Mouse (Mus musculus): ENCODE results near the gene Trip10. TPM values are rescaled to one million over a fixed set of nuclear protein-coding genes. Genes with fewer than 3 reads are reported as not detected.

The Trip10 gene
- polyA plus RNA-seq, 1 experiment from 2014 or later = 26.3 TPM

- ATAC-seq = no peak
- Histone ChIP-seq H3K9ac (ENCODE audit: low read depth, low read length) (no peak overlapping the region), H3K4me2 (replicated peaks; ENCODE audit: low read depth) (no peak overlapping the region), H3K4me3 (ENCODE audit: low read depth, low read length) (no peak overlapping the region), H3K27ac (ENCODE audit: low read depth, low read length) (no peak overlapping the region), H3K36me3 (ENCODE audit: control insufficient read depth, insufficient read depth) (no peaks in the 10 kb centered on the region), H3K27me3 (replicated peaks; ENCODE audit: control insufficient read depth, insufficient read depth, low read length) (no peaks in the 10 kb centered on the region), H3K9me3 (ENCODE audit: control insufficient read depth) (no peaks in the 10 kb centered on the region), H3K4me1 (replicated peaks; ENCODE audit: control insufficient read depth, insufficient read depth, low read length) (no peaks in the 10 kb centered on the region)
- TF ChIP-seq CTCF (IDR thresholded peaks at IDR 0.05; ENCODE audit: low read depth) = no peak
- 85% methylated on average over 5 of the region's 5 CpGs for WGBS
Observed at GRCm38 (mm10) chr17:57289252-57289651, 40.0 kb downstream of the Trip10 start.

- Histone ChIP-seq H3K4me3 (ENCODE audit: low read depth, low read length) (no peak overlapping the region), H3K27ac (ENCODE audit: low read depth, low read length) (no peak overlapping the region), H3K27me3 (replicated peaks; ENCODE audit: control insufficient read depth, insufficient read depth, low read length) (no peaks in the 10 kb centered on the region), H3K36me3 (ENCODE audit: control insufficient read depth, insufficient read depth) (no peaks in the 10 kb centered on the region), H3K4me2 (replicated peaks; ENCODE audit: low read depth) (no peak overlapping the region), H3K4me1 (replicated peaks; ENCODE audit: control insufficient read depth, insufficient read depth, low read length) (no peaks in the 10 kb centered on the region), H3K9ac (ENCODE audit: low read depth, low read length) (no peak overlapping the region), H3K9me3 (ENCODE audit: control insufficient read depth) (no peaks in the 10 kb centered on the region)
- no peak for TF ChIP-seq CTCF (IDR thresholded peaks at IDR 0.05; ENCODE audit: low read depth)
- ATAC-seq = no peak
- 80% methylated on average over 9 of the region's 9 CpGs for WGBS
Observed at GRCm38 (mm10) chr17:57290001-57290670, 40.9 kb downstream of the Trip10 start.

GRCm38 (mm10) chr17:57290671-57291055, 41.4 kb downstream of the Trip10 start:
- H3K36me3 ChIP-seq (ENCODE audit: control insufficient read depth, insufficient read depth) = no peaks in the 10 kb centered on the region
- TF ChIP-seq CTCF (IDR thresholded peaks at IDR 0.05; ENCODE audit: low read depth) = no peak
- no peak overlapping the region for H3K4me2 ChIP-seq (replicated peaks; ENCODE audit: low read depth)
- H3K9ac ChIP-seq (ENCODE audit: low read depth, low read length) = no peak overlapping the region
- 76% methylated on average over 7 of the region's 7 CpGs for WGBS
- no peak for ATAC-seq
- H3K9me3 ChIP-seq (ENCODE audit: control insufficient read depth) = no peaks in the 10 kb centered on the region
- no peaks in the 10 kb centered on the region for H3K27me3 ChIP-seq (replicated peaks; ENCODE audit: control insufficient read depth, insufficient read depth, low read length)
- no peaks in the 10 kb centered on the region for H3K4me1 ChIP-seq (replicated peaks; ENCODE audit: control insufficient read depth, insufficient read depth, low read length)
- no peak overlapping the region for H3K27ac ChIP-seq (ENCODE audit: low read depth, low read length)
- no peak overlapping the region for H3K4me3 ChIP-seq (ENCODE audit: low read depth, low read length)

- no peaks in the 10 kb centered on the region for H3K9me3 ChIP-seq (ENCODE audit: control insufficient read depth)
- no peaks in the 10 kb centered on the region for H3K27me3 ChIP-seq (replicated peaks; ENCODE audit: control insufficient read depth, insufficient read depth, low read length)
- H3K27ac ChIP-seq (ENCODE audit: low read depth, low read length) = no peak overlapping the region
- ATAC-seq = no peak
- H3K9ac ChIP-seq (ENCODE audit: low read depth, low read length) = no peak overlapping the region
- TF ChIP-seq CTCF (IDR thresholded peaks at IDR 0.05; ENCODE audit: low read depth) = no peak
- no peaks in the 10 kb centered on the region for H3K4me1 ChIP-seq (replicated peaks; ENCODE audit: control insufficient read depth, insufficient read depth, low read length)
- no peak overlapping the region for H3K4me3 ChIP-seq (ENCODE audit: low read depth, low read length)
- WGBS = 87% methylated on average over 2 of the region's 2 CpGs
- H3K4me2 ChIP-seq (replicated peaks; ENCODE audit: low read depth) = no peak overlapping the region
- no peaks in the 10 kb centered on the region for H3K36me3 ChIP-seq (ENCODE audit: control insufficient read depth, insufficient read depth)
Observed at GRCm38 (mm10) chr17:57292302-57292701, 43.0 kb downstream of the Trip10 start.

- H3K27ac ChIP-seq (ENCODE audit: low read depth, low read length) = no peak overlapping the region
- no peak overlapping the region for H3K4me2 ChIP-seq (replicated peaks; ENCODE audit: low read depth)
- TF ChIP-seq CTCF (IDR thresholded peaks at IDR 0.05; ENCODE audit: low read depth) = no peak
- H3K4me1 ChIP-seq (replicated peaks; ENCODE audit: control insufficient read depth, insufficient read depth, low read length) = no peaks in the 10 kb centered on the region
- no peak overlapping the region for H3K9ac ChIP-seq (ENCODE audit: low read depth, low read length)
- H3K4me3 ChIP-seq (ENCODE audit: low read depth, low read length) = no peak overlapping the region
- H3K36me3 ChIP-seq (ENCODE audit: control insufficient read depth, insufficient read depth) = no peaks in the 10 kb centered on the region
- 94% methylated on average over 9 of the region's 9 CpGs for WGBS
- no peaks in the 10 kb centered on the region for H3K9me3 ChIP-seq (ENCODE audit: control insufficient read depth)
- ATAC-seq = no peak
- no peaks in the 10 kb centered on the region for H3K27me3 ChIP-seq (replicated peaks; ENCODE audit: control insufficient read depth, insufficient read depth, low read length)
Observed at GRCm38 (mm10) chr17:57292968-57293367, 43.7 kb downstream of the Trip10 start.

- no peak overlapping the region for H3K27ac ChIP-seq (ENCODE audit: low read depth, low read length)
- no peak overlapping the region for H3K4me3 ChIP-seq (ENCODE audit: low read depth, low read length)
- H3K9ac ChIP-seq (ENCODE audit: low read depth, low read length) = no peak overlapping the region
- no peaks in the 10 kb centered on the region for H3K27me3 ChIP-seq (replicated peaks; ENCODE audit: control insufficient read depth, insufficient read depth, low read length)
- no peaks in the 10 kb centered on the region for H3K9me3 ChIP-seq (ENCODE audit: control insufficient read depth)
- H3K4me2 ChIP-seq (replicated peaks; ENCODE audit: low read depth) = no peak overlapping the region
- H3K4me1 ChIP-seq (replicated peaks; ENCODE audit: control insufficient read depth, insufficient read depth, low read length) = no peaks in the 10 kb centered on the region
- ATAC-seq = no peak
- no peak for TF ChIP-seq CTCF (IDR thresholded peaks at IDR 0.05; ENCODE audit: low read depth)
- 91% methylated on average over 9 of the region's 9 CpGs for WGBS
- H3K36me3 ChIP-seq (ENCODE audit: control insufficient read depth, insufficient read depth) = no peaks in the 10 kb centered on the region
Observed at GRCm38 (mm10) chr17:57295935-57296334, 46.7 kb downstream of the Trip10 start.

- no peak for ATAC-seq
- WGBS = 82% methylated on average over 12 of the region's 12 CpGs
- Histone ChIP-seq H3K27ac (ENCODE audit: low read depth, low read length) (no peak overlapping the region), H3K9ac (ENCODE audit: low read depth, low read length) (no peak overlapping the region), H3K4me2 (replicated peaks; ENCODE audit: low read depth) (no peak overlapping the region), H3K9me3 (ENCODE audit: control insufficient read depth) (no peaks in the 10 kb centered on the region), H3K4me3 (ENCODE audit: low read depth, low read length) (no peak overlapping the region), H3K27me3 (replicated peaks; ENCODE audit: control insufficient read depth, insufficient read depth, low read length) (no peaks in the 10 kb centered on the region), H3K36me3 (ENCODE audit: control insufficient read depth, insufficient read depth) (no peaks in the 10 kb centered on the region), H3K4me1 (replicated peaks; ENCODE audit: control insufficient read depth, insufficient read depth, low read length) (no peaks in the 10 kb centered on the region)
- TF ChIP-seq CTCF (IDR thresholded peaks at IDR 0.05; ENCODE audit: low read depth) = no peak
Observed at GRCm38 (mm10) chr17:57297040-57297439, 47.8 kb downstream of the Trip10 start.
